Mouse (Mus musculus): ENCODE data around the gene Pi4kb. TPM values are rescaled to one million over a fixed set of nuclear protein-coding genes. Genes with fewer than 3 reads are reported as not detected.
"Not testable (repeated sequence)": the region's sequence is repeated elsewhere in the genome, so short reads cannot be mapped to it uniquely, and the experiment has no call there.

The Pi4kb gene
- polyA plus RNA-seq, 1 experiment from 2014 or later, result 23.8 TPM

GRCm38 (mm10) chr3:95027057-95027645, 52.6 kb downstream of the Pi4kb start:
- no peak for DNase-seq (ENCODE audit: low spot score)
- 73% methylated on average over 5 of the region's 5 CpGs for WGBS
- Histone ChIP-seq H3K27ac (replicated peaks) (no peak overlapping the region), H3K4me3 (no peak overlapping the region), H3K4me1 (peaks cover 16% of the 10 kb centered on the region), H3K36me3 (replicated peaks) (peaks cover 32% of the 10 kb centered on the region), H3K27me3 (replicated peaks; ENCODE audit: low read depth, poor library complexity, severe bottlenecking) (no peaks in the 10 kb centered on the region), H3K9me3 (no peaks in the 10 kb centered on the region)

DNA sequence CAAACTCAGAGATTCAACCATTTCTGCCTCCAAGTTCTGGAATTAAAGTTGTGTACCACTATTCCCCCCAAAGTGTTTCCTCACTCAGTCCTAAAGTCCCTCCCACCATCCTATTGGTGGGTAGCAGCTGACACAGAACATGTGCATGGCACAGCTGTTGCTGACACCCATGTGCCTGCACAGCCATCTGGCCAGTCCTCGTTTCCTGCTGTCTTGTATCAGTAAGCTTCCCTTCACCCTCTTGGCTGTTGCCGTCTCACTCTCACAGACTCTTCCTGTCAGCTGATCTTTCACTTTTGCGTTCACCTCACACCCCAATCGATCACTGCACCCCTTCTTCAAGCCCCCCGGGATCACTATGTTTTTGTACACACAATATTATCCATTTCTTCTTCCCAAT, 53.2 kb downstream of the Pi4kb start:
- no peak overlapping the region for H3K27ac ChIP-seq (replicated peaks)
- H3K4me1 ChIP-seq, result peaks cover 16% of the 10 kb centered on the region
- DNase-seq (ENCODE audit: low spot score), result no peak
- peaks cover 37% of the 10 kb centered on the region for H3K36me3 ChIP-seq (replicated peaks)
- WGBS, result 71% methylated on average over 5 of the region's 5 CpGs
- H3K9me3 ChIP-seq, result no peaks in the 10 kb centered on the region
- no peak overlapping the region for H3K4me3 ChIP-seq
- no peaks in the 10 kb centered on the region for H3K27me3 ChIP-seq (replicated peaks; ENCODE audit: low read depth, poor library complexity, severe bottlenecking)

- H3K36me3 ChIP-seq (replicated peaks), result peaks cover 47% of the 10 kb centered on the region
- H3K4me3 ChIP-seq, result no peak overlapping the region
- H3K4me1 ChIP-seq, result peaks cover 16% of the 10 kb centered on the region
- no peak overlapping the region for H3K27ac ChIP-seq (replicated peaks)
- 90% methylated on average over 3 of the region's 3 CpGs for WGBS
- no peak for DNase-seq (ENCODE audit: low spot score)
- no peaks in the 10 kb centered on the region for H3K27me3 ChIP-seq (replicated peaks; ENCODE audit: low read depth, poor library complexity, severe bottlenecking)
- H3K9me3 ChIP-seq, result no peaks in the 10 kb centered on the region
These were observed 54.1 kb downstream of the Pi4kb start for GRCm38 (mm10) chr3:95028603-95029002.

DNA sequence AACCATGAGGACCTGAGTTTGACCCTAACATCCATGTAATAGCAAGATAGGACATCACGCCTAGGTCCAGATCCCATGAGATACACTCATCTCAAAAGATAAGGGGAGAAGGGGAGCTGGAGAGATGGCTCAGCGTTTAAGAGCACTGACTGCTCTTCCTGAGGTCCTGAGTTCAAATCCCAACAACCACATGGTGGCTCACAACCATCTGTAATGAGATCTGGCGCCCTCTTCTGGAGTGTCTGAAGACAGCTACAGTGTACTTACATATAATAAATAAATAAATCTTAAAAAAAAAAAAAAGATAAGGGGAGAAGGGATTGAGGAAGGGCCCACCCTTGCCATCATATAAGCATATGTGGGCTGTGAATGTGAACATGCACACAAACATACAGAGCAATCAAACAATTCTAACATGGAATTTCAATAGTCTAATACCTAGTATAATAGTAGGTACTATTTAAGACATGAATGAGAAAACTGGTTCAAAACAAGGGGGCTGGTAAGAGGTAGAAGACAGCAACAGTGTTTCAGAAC, 54.8 kb downstream of the Pi4kb start:
- peaks cover 54% of the 10 kb centered on the region for H3K36me3 ChIP-seq (replicated peaks)
- not testable (repeated sequence) for H3K27ac ChIP-seq (replicated peaks)
- 70% methylated on average over 3 of the region's 3 CpGs for WGBS

DNA sequence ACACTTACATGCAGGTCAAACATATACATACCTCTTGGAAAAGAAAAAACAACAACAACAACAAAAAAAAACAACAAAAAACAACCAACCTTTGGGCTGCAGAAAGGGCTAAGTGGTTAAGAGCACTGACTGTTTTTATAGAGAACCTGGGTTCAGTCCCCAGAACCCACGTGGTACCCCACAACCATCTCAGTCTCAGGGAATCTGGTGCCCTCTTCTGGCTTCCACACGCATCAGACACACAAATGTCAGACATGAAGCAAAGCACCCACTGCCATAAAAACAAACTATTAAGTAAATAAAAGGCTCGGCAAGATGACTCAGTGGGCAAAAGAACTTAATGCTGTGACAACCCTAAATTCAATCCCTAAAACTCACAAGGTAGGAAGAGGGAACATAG, 55.4 kb downstream of the Pi4kb start:
- DNase-seq (ENCODE audit: low spot score), result no peak
- H3K4me3 ChIP-seq, result no peak overlapping the region
- H3K27me3 ChIP-seq (replicated peaks; ENCODE audit: low read depth, poor library complexity, severe bottlenecking), result no peaks in the 10 kb centered on the region
- H3K27ac ChIP-seq (replicated peaks), result no peak overlapping the region
- peaks cover 8% of the 10 kb centered on the region for H3K4me1 ChIP-seq
- H3K9me3 ChIP-seq, result no peaks in the 10 kb centered on the region
- WGBS, result 73% methylated on average over 3 of the region's 3 CpGs
- peaks cover 60% of the 10 kb centered on the region for H3K36me3 ChIP-seq (replicated peaks)

More for the DNA sequence above, 54.8 kb downstream of the Pi4kb start:
- not testable (repeated sequence) for H3K27me3 ChIP-seq (replicated peaks; ENCODE audit: low read depth, poor library complexity, severe bottlenecking); H3K9me3 ChIP-seq; H3K4me3 ChIP-seq; DNase-seq (ENCODE audit: low spot score)
- peaks cover 14% of the 10 kb centered on the region for H3K4me1 ChIP-seq

GRCm38 (mm10) chr3:95041625-95042024, 67.1 kb downstream of the Pi4kb start:
- no peaks in the 10 kb centered on the region for H3K9me3 ChIP-seq
- peak overlapping the region; percentile 94 for H3K4me3 ChIP-seq
- H3K27me3 ChIP-seq (replicated peaks; ENCODE audit: low read depth, poor library complexity, severe bottlenecking), result no peaks in the 10 kb centered on the region
- DNase-seq (ENCODE audit: low spot score), result no peak
- peaks cover 38% of the 10 kb centered on the region for H3K36me3 ChIP-seq (replicated peaks)
- peak overlapping the region; percentile 90 for H3K27ac ChIP-seq (replicated peaks)
- 18% methylated on average over 3 of the region's 3 CpGs for WGBS
- H3K4me1 ChIP-seq, result peaks cover 11% of the 10 kb centered on the region

GRCm38 (mm10) chr3:95042166-95042837, 67.8 kb downstream of the Pi4kb start, which contains the start of gene Psmd4:
Psmd4 (minus strand) TSS chr3:95042614.
- H3K36me3 ChIP-seq (replicated peaks), result peaks cover 31% of the 10 kb centered on the region
- WGBS, result under 1% methylated on average over 36 of the region's 36 CpGs

GRCm38 (mm10) chr3:95042838-95043229, 68.3 kb downstream of the Pi4kb start:
- peak overlapping the region; percentile 94 for H3K4me3 ChIP-seq
- peak overlapping the region; percentile 90; the same call in 1 of the 2 replicates for H3K27ac ChIP-seq (replicated peaks)
- 33% methylated on average over 7 of the region's 7 CpGs for WGBS
- H3K9me3 ChIP-seq, result no peaks in the 10 kb centered on the region
- H3K27me3 ChIP-seq (replicated peaks; ENCODE audit: low read depth, poor library complexity, severe bottlenecking), result no peaks in the 10 kb centered on the region
- H3K36me3 ChIP-seq (replicated peaks), result peaks cover 26% of the 10 kb centered on the region
- peaks cover 11% of the 10 kb centered on the region for H3K4me1 ChIP-seq
- no peak for DNase-seq (ENCODE audit: low spot score)

More at GRCm38 (mm10) chr3:95042166-95042837, 67.8 kb downstream of the Pi4kb start, which contains the start of gene Psmd4:
- DNase-seq (ENCODE audit: low spot score), result peak; percentile 99
- Histone ChIP-seq H3K9me3 (no peaks in the 10 kb centered on the region), H3K4me3 (peak within 1 kb of the TSS; percentile 94), H3K4me1 (peaks cover 11% of the 10 kb centered on the region), H3K27ac (replicated peaks) (peak within 1 kb of the TSS; percentile 90), H3K27me3 (replicated peaks; ENCODE audit: low read depth, poor library complexity, severe bottlenecking) (no peaks in the 10 kb centered on the region)

DNA sequence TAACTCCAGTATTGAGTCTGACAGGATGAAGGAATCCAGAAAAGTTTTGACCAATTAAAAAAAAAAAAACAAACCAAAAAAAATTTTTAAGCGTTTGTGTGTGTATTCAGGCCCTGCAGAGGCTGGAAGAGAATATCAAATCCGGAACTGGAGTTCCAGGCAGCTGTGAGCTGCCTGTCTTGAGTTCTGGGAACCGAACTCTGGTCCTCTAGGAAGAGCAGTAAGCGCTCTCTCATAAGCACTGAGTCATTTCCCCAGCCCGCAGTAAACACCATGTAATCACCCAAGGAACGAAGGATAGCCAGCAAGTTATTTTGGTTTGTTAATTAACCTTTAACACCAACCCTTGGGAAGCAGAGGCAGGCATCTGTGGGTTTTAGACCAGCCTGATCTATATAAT, 68.7 kb downstream of the Pi4kb start:
- DNase-seq (ENCODE audit: low spot score), result no peak
- H3K36me3 ChIP-seq (replicated peaks), result peaks cover 22% of the 10 kb centered on the region
- no peaks in the 10 kb centered on the region for H3K27me3 ChIP-seq (replicated peaks; ENCODE audit: low read depth, poor library complexity, severe bottlenecking)
- H3K27ac ChIP-seq (replicated peaks), result no peak overlapping the region
- no peaks in the 10 kb centered on the region for H3K9me3 ChIP-seq
- no peak overlapping the region for H3K4me3 ChIP-seq
- H3K4me1 ChIP-seq, result peaks cover 11% of the 10 kb centered on the region
- WGBS, result 67% methylated on average over 6 of the region's 6 CpGs

- no peaks in the 10 kb centered on the region for H3K27me3 ChIP-seq (replicated peaks; ENCODE audit: low read depth, poor library complexity, severe bottlenecking)
- H3K27ac ChIP-seq (replicated peaks), result no peak overlapping the region
- WGBS, result 85% methylated on average over 11 of the region's 11 CpGs
- H3K36me3 ChIP-seq (replicated peaks), result no peaks in the 10 kb centered on the region
- DNase-seq (ENCODE audit: low spot score), result no peak
- H3K4me3 ChIP-seq, result no peak overlapping the region
- peaks cover 15% of the 10 kb centered on the region for H3K4me1 ChIP-seq
- H3K9me3 ChIP-seq, result no peaks in the 10 kb centered on the region
These were observed 72.0 kb downstream of the Pi4kb start for GRCm38 (mm10) chr3:95046462-95047057.

DNA sequence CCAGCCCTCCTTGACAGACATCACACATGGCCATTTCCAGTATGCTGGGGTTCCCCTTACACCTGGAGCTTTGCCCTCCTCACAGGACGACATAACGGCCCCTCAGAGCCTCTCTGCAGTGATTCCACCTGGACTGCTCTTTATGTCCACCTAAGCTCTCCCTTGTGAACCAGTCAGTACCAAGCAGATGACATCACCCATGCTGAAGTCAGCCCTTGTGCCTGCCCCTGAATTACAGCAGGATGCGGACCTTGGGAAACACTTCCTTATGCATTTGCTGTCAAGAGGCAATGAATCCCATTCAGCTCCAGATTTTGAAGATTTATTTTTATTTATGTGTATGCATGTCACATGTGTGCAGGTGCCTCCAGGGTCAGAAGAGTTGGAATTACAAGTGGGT, 73.4 kb downstream of the Pi4kb start:
- H3K4me3 ChIP-seq, result no peak overlapping the region
- peaks cover 9% of the 10 kb centered on the region for H3K4me1 ChIP-seq
- H3K27me3 ChIP-seq (replicated peaks; ENCODE audit: low read depth, poor library complexity, severe bottlenecking), result no peaks in the 10 kb centered on the region
- WGBS, result 70% methylated on average over 3 of the region's 3 CpGs
- DNase-seq (ENCODE audit: low spot score), result no peak
- H3K27ac ChIP-seq (replicated peaks), result no peak overlapping the region
- no peaks in the 10 kb centered on the region for H3K9me3 ChIP-seq
- no peaks in the 10 kb centered on the region for H3K36me3 ChIP-seq (replicated peaks)

DNA sequence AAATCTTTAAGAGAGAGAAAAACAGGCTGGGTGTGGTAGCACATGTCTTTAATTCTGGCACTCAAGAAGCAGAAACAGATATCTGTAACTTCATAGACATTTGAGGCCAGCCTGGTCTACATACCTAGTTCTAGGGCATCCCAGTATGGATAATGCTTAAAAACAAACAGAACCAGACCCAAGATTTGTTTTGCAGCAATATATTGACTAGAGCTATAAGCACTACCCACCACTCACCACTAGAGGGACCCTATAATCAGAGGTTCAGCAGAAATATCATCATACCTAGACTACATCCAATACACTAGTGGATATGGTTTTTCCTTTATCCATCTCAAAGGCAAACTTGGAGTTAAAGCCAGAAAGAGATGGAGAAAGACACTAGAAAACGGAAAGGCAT, 78.4 kb downstream of the Pi4kb start:
- no peak for DNase-seq (ENCODE audit: low spot score)
- H3K27ac ChIP-seq (replicated peaks), result no peak overlapping the region

More for the DNA sequence above, 78.4 kb downstream of the Pi4kb start:
- 44% methylated on average over 1 of the region's 1 CpGs for WGBS
- Histone ChIP-seq H3K36me3 (replicated peaks) (peaks cover 16% of the 10 kb centered on the region), H3K27me3 (replicated peaks; ENCODE audit: low read depth, poor library complexity, severe bottlenecking) (no peaks in the 10 kb centered on the region), H3K4me1 (peaks cover 16% of the 10 kb centered on the region), H3K9me3 (no peaks in the 10 kb centered on the region), H3K4me3 (no peak overlapping the region)
